Mouse (Mus musculus): ENCODE measurements at regions not wholly inside any gene's neighbourhood (a gene's known extent, or its start where the extent isn't known, plus 50 kb on each side); places are given as distances from the start of the nearest gene placed in this dataset.
A peak's percentile ranks its signal among the peaks of the same experiment; 100 is the strongest.

- Histone ChIP-seq H3K4me1 (ENCODE audit: control insufficient read depth, insufficient read depth, low read length) (no peaks in the 10 kb centered on the region), H3K4me3 (no peak overlapping the region), H3K9ac (ENCODE audit: low read depth, low read length) (no peak overlapping the region), H3K79me2 (replicated peaks; ENCODE audit: control insufficient read depth, insufficient read depth, low read length) (no peaks in the 10 kb centered on the region), H3K27me3 (ENCODE audit: control insufficient read depth, insufficient read depth, low read length) (no peaks in the 10 kb centered on the region), H3K27ac (no peak overlapping the region), H3K36me3 (ENCODE audit: control insufficient read depth, insufficient read depth, low read length) (no peaks in the 10 kb centered on the region)
- WGBS, result 92% methylated on average over 2 of the region's 2 CpGs
- TF ChIP-seq POLR2A (IDR thresholded peaks at IDR 0.05; ENCODE audit: insufficient read depth, low read depth, low read length) (no peak), CTCF (IDR thresholded peaks at IDR 0.05) (no peak), EP300 (IDR thresholded peaks at IDR 0.05; ENCODE audit: insufficient read depth, low read depth, low read length) (no peak)
- DNase-seq, result no peak
- intact Hi-C loops (cut with DNase I), result no loop called here
These were observed 107.4 kb upstream of the Hs6st1 start for GRCm38 (mm10) chr1:35960844-35961243.

GRCm38 (mm10) chr1:35961923-35962322 lies 106.3 kb upstream of the Hs6st1 start:
- H3K36me3 ChIP-seq (ENCODE audit: control insufficient read depth, insufficient read depth, low read length), result no peaks in the 10 kb centered on the region
- no peak overlapping the region for H3K9ac ChIP-seq (ENCODE audit: low read depth, low read length)
- H3K79me2 ChIP-seq (replicated peaks; ENCODE audit: control insufficient read depth, insufficient read depth, low read length), result no peaks in the 10 kb centered on the region
- H3K4me3 ChIP-seq, result no peak overlapping the region
- no peaks in the 10 kb centered on the region for H3K27me3 ChIP-seq (ENCODE audit: control insufficient read depth, insufficient read depth, low read length)
- TF ChIP-seq EP300 (IDR thresholded peaks at IDR 0.05; ENCODE audit: insufficient read depth, low read depth, low read length) (no peak), CTCF (IDR thresholded peaks at IDR 0.05) (no peak), POLR2A (IDR thresholded peaks at IDR 0.05; ENCODE audit: insufficient read depth, low read depth, low read length) (no peak)
- 83% methylated on average over 6 of the region's 6 CpGs for WGBS
- intact Hi-C loops (cut with DNase I), result no loop called here
- no peaks in the 10 kb centered on the region for H3K4me1 ChIP-seq (ENCODE audit: control insufficient read depth, insufficient read depth, low read length)
- H3K27ac ChIP-seq, result no peak overlapping the region
- no peak for DNase-seq

GRCm38 (mm10) chr1:35968489-35968888 lies 99.7 kb upstream of the Hs6st1 start:
- Histone ChIP-seq H3K27me3 (ENCODE audit: control insufficient read depth, insufficient read depth, low read length) (no peaks in the 10 kb centered on the region), H3K4me3 (no peak overlapping the region), H3K79me2 (replicated peaks; ENCODE audit: control insufficient read depth, insufficient read depth, low read length) (no peaks in the 10 kb centered on the region), H3K36me3 (ENCODE audit: control insufficient read depth, insufficient read depth, low read length) (no peaks in the 10 kb centered on the region), H3K9ac (ENCODE audit: low read depth, low read length) (no peak overlapping the region), H3K4me1 (ENCODE audit: control insufficient read depth, insufficient read depth, low read length) (peaks cover 3% of the 10 kb centered on the region; the same call in 1 of the 2 replicates), H3K27ac (no peak overlapping the region)
- TF ChIP-seq EP300 (IDR thresholded peaks at IDR 0.05; ENCODE audit: insufficient read depth, low read depth, low read length) (no peak), POLR2A (IDR thresholded peaks at IDR 0.05; ENCODE audit: insufficient read depth, low read depth, low read length) (no peak), CTCF (IDR thresholded peaks at IDR 0.05) (no peak)
- DNase-seq, result no peak
- intact Hi-C loops (cut with DNase I), result no loop called here

- intact Hi-C loops (cut with DNase I), result no loop called here
- H3K27me3 ChIP-seq (ENCODE audit: control insufficient read depth, insufficient read depth, low read length), result no peaks in the 10 kb centered on the region
- no peaks in the 10 kb centered on the region for H3K79me2 ChIP-seq (replicated peaks; ENCODE audit: control insufficient read depth, insufficient read depth, low read length)
- H3K4me3 ChIP-seq, result no peak overlapping the region
- H3K36me3 ChIP-seq (ENCODE audit: control insufficient read depth, insufficient read depth, low read length), result no peaks in the 10 kb centered on the region
- DNase-seq, result no peak
- H3K4me1 ChIP-seq (ENCODE audit: control insufficient read depth, insufficient read depth, low read length), result peaks cover 4% of the 10 kb centered on the region
- H3K27ac ChIP-seq, result no peak overlapping the region
- TF ChIP-seq POLR2A (IDR thresholded peaks at IDR 0.05; ENCODE audit: insufficient read depth, low read depth, low read length), result no peak
- TF ChIP-seq EP300 (IDR thresholded peaks at IDR 0.05; ENCODE audit: insufficient read depth, low read depth, low read length), result no peak
- WGBS, result 73% methylated on average over 7 of the region's 7 CpGs
- H3K9ac ChIP-seq (ENCODE audit: low read depth, low read length), result no peak overlapping the region
These were observed 96.6 kb upstream of the Hs6st1 start for GRCm38 (mm10) chr1:35971435-35972189.

GRCm38 (mm10) chr1:35972190-35972584 lies 96.0 kb upstream of the Hs6st1 start:
- intact Hi-C loops (cut with DNase I), result no loop called here
- DNase-seq, result no peak
- TF ChIP-seq EP300 (IDR thresholded peaks at IDR 0.05; ENCODE audit: insufficient read depth, low read depth, low read length) (no peak), CTCF (IDR thresholded peaks at IDR 0.05) (no peak), POLR2A (IDR thresholded peaks at IDR 0.05; ENCODE audit: insufficient read depth, low read depth, low read length) (no peak)
- WGBS, result 72% methylated on average over 5 of the region's 5 CpGs
- no peak overlapping the region for H3K27ac ChIP-seq
- H3K79me2 ChIP-seq (replicated peaks; ENCODE audit: control insufficient read depth, insufficient read depth, low read length), result no peaks in the 10 kb centered on the region
- no peak overlapping the region for H3K9ac ChIP-seq (ENCODE audit: low read depth, low read length)
- no peak overlapping the region for H3K4me3 ChIP-seq
- H3K36me3 ChIP-seq (ENCODE audit: control insufficient read depth, insufficient read depth, low read length), result no peaks in the 10 kb centered on the region
- peaks cover 4% of the 10 kb centered on the region for H3K4me1 ChIP-seq (ENCODE audit: control insufficient read depth, insufficient read depth, low read length)
- no peaks in the 10 kb centered on the region for H3K27me3 ChIP-seq (ENCODE audit: control insufficient read depth, insufficient read depth, low read length)

- no peaks in the 10 kb centered on the region for H3K36me3 ChIP-seq (ENCODE audit: control insufficient read depth, insufficient read depth, low read length)
- H3K4me1 ChIP-seq (ENCODE audit: control insufficient read depth, insufficient read depth, low read length), result peaks cover 4% of the 10 kb centered on the region
- DNase-seq, result peak; percentile 51 to 55
- no peak overlapping the region for H3K27ac ChIP-seq
- H3K9ac ChIP-seq (ENCODE audit: low read depth, low read length), result no peak overlapping the region
- TF ChIP-seq EP300 (IDR thresholded peaks at IDR 0.05; ENCODE audit: insufficient read depth, low read depth, low read length) (no peak), POLR2A (IDR thresholded peaks at IDR 0.05; ENCODE audit: insufficient read depth, low read depth, low read length) (no peak), CTCF (IDR thresholded peaks at IDR 0.05) (no peak)
- intact Hi-C loops (cut with DNase I), result no loop called here
- H3K27me3 ChIP-seq (ENCODE audit: control insufficient read depth, insufficient read depth, low read length), result no peaks in the 10 kb centered on the region
- H3K4me3 ChIP-seq, result peak overlapping the region; percentile 24; the same call in 1 of the 2 replicates
- no peaks in the 10 kb centered on the region for H3K79me2 ChIP-seq (replicated peaks; ENCODE audit: control insufficient read depth, insufficient read depth, low read length)
- 43% methylated on average over 9 of the region's 9 CpGs for WGBS
These were observed 94.8 kb upstream of the Hs6st1 start for GRCm38 (mm10) chr1:35973386-35973785.

Data from heart, adult 2 months (tissue).